Mouse (Mus musculus) splenic B cell, adult 2 months (primary cell): ENCODE results near the gene Casp12.
"Not testable (repeated sequence)": the region's sequence is repeated elsewhere in the genome, so short reads cannot be mapped to it uniquely, and the experiment has no call there.

ENCODE experiments used
- DNase-seq: peaks from one replicate; pipeline ENCODE4 v3.0.0-alpha.2; 2011; ENCODE audit warnings: low read depth, low spot score
- H3K27me3 ChIP-seq: 2 replicates; pipeline ENCODE4 v1.6.1; 2012; ENCODE audit warnings: mild to moderate bottlenecking, low read length, moderate library complexity, mixed read lengths; ENCODE audit not compliant: control insufficient read depth, poor library complexity, insufficient read depth, severe bottlenecking
- H3K36me3 ChIP-seq: 2 replicates; pipeline ENCODE4 v1.6.1; 2012; ENCODE audit warnings: mild to moderate bottlenecking, low read length, moderate library complexity, mixed read lengths; ENCODE audit not compliant: control insufficient read depth, poor library complexity, insufficient read depth, severe bottlenecking

Casp12 gene

GRCm38 (mm10) chr9:5393561-5393960 is 48.3 kb downstream of the Casp12 start:
- Histone ChIP-seq H3K36me3 (no peaks in the 10 kb centered on the region), H3K27me3 (no peaks in the 10 kb centered on the region)
- no peak for DNase-seq

GRCm38 (mm10) chr9:5395861-5396260 is 50.6 kb downstream of the Casp12 start:
- DNase-seq, H3K27me3 ChIP-seq, H3K36me3 ChIP-seq: not testable (repeated sequence)

- Histone ChIP-seq H3K27me3 (no peaks in the 10 kb centered on the region), H3K36me3 (no peaks in the 10 kb centered on the region)
- DNase-seq: no peak
Observed at GRCm38 (mm10) chr9:5410988-5411568, 65.8 kb downstream of the Casp12 start.

GRCm38 (mm10) chr9:5412446-5413111 is 67.3 kb downstream of the Casp12 start:
- Histone ChIP-seq H3K36me3 (no peaks in the 10 kb centered on the region), H3K27me3 (no peaks in the 10 kb centered on the region)
- DNase-seq: no peak

GRCm38 (mm10) chr9:5417871-5418270 is 72.6 kb downstream of the Casp12 start:
- DNase-seq: no peak
- H3K36me3 ChIP-seq: no peaks in the 10 kb centered on the region
- H3K27me3 ChIP-seq: no peaks in the 10 kb centered on the region
